Mouse (Mus musculus) embryonic facial prominence, embryonic 10.5 days (tissue): ENCODE measurements around the gene Calr3. TPM values are rescaled to one million over a fixed set of nuclear protein-coding genes. Genes with fewer than 3 reads are reported as not detected.

Experiments
- DNase-seq: peaks from one replicate; pipeline ENCODE4 v3.0.0-alpha.2; 2017; ENCODE audit warnings: low spot score
- H3K27ac ChIP-seq: fragments of 300-500 bp; sonication (generic); replicated peaks from 2 replicates; pipeline ENCODE4 v1.5.1; 2016; ENCODE audit warnings: mild to moderate bottlenecking
- H3K27me3 ChIP-seq: fragments of 300-500 bp; sonication (generic); replicated peaks from 2 replicates; pipeline ENCODE4 v1.6.1; 2016; ENCODE audit warnings: low read depth, mild to moderate bottlenecking; ENCODE audit not compliant: poor library complexity, severe bottlenecking
- H3K36me3 ChIP-seq: fragments of 300-500 bp; sonication (generic); replicated peaks from 2 replicates; pipeline ENCODE4 v1.6.1; 2016; ENCODE audit warnings: mild to moderate bottlenecking, moderate library complexity
- H3K4me1 ChIP-seq: fragments of 300-500 bp; sonication (generic); 2 replicates; pipeline ENCODE4 v1.6.1; 2016
- H3K4me3 ChIP-seq: fragments of 300-500 bp; sonication (generic); 2 replicates; pipeline ENCODE4 v1.5.1; 2016; ENCODE audit warnings: mild to moderate bottlenecking, moderate library complexity
- H3K9me3 ChIP-seq: fragments of 300-500 bp; sonication (generic); 2 replicates; pipeline ENCODE4 v1.6.1; 2016; ENCODE audit warnings: mild to moderate bottlenecking
- WGBS: fragments of 180-500 bp; shearing (Covaris S2); methylation state at CpG from one replicate; pipeline ENCODE4 v1.1.7; 2016; 5-methylcytosine and 5-hydroxymethylcytosine counted together
- polyA plus RNA-seq: library from polyadenylated mRNA; unstranded; fragments of >200 nt; fragmentation: Nextera tagmentation; extraction: Ambion mirVana; gene quantifications from 2 replicates; pipeline ENCODE4 v1.2.1, GENCODE M21; 2016

Calr3 gene
- polyA plus RNA-seq, 1 experiment from 2014 or later: 1.2 TPM

DNA sequence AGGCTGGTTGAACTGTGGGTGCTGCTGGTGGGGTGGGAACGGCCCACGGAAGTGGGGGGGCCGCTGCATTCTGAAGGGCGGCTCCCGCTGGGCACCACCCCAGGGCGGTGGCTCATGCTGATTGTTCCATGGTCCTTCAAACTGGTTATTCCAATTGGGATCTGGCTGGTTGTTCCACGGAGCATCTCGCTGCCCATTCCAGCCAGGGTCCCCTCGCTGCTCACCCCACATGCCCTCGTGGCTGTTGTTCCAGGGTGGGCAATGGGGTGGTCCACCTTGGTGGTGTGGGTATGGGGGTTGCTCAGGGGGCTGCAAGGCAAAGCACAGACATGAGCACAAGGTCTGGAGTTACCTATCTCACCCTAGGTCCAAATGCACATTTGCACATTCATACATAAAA, 20.5 kb upstream of the Calr3 start:
- Histone ChIP-seq H3K27ac (no peak overlapping the region), H3K9me3 (no peaks in the 10 kb centered on the region), H3K36me3 (peaks cover 100% of the 10 kb centered on the region), H3K27me3 (no peaks in the 10 kb centered on the region), H3K4me1 (no peaks in the 10 kb centered on the region), H3K4me3 (no peak overlapping the region)
- no peak for DNase-seq
- 95% methylated on average over 10 of the region's 10 CpGs for WGBS

- Histone ChIP-seq H3K9me3 (no peaks in the 10 kb centered on the region), H3K27me3 (no peaks in the 10 kb centered on the region), H3K36me3 (peaks cover 80% of the 10 kb centered on the region), H3K4me1 (no peaks in the 10 kb centered on the region), H3K4me3 (no peak overlapping the region), H3K27ac (no peak overlapping the region)
- no peak for DNase-seq
- WGBS: 85% methylated on average over 4 of the region's 4 CpGs
Measured at GRCm38 (mm10) chr8:72459881-72460533, 16.3 kb upstream of the Calr3 start.

DNA sequence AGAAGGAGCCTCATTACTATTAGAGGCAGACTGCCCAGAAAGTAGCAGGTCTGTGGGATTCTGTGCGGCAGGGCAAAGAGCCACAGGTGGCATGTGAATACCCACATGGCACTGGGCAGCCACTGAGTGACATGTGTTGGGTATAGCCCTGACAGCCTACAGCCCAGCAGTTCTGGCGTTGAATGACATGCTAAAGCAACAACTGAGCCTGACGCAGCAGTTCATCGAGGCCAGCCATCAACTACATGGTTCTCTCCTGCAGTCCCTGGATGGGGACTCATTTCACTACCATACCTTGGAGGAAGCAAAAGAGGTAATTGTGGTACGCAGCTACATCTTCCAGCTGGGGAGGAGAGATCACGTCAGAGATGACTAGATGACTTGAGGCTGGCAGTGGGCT, 14.8 kb upstream of the Calr3 start:
- Histone ChIP-seq H3K4me3 (no peak overlapping the region), H3K9me3 (peaks cover 3% of the 10 kb centered on the region; the same call in 1 of the 2 replicates), H3K27ac (no peak overlapping the region), H3K27me3 (no peaks in the 10 kb centered on the region), H3K4me1 (no peaks in the 10 kb centered on the region), H3K36me3 (peaks cover 80% of the 10 kb centered on the region)
- 87% methylated on average over 6 of the region's 6 CpGs for WGBS
- no peak for DNase-seq

GRCm38 (mm10) chr8:72457806-72458205, 14.1 kb upstream of the Calr3 start:
- H3K9me3 ChIP-seq: peaks cover 3% of the 10 kb centered on the region; the same call in 1 of the 2 replicates
- H3K36me3 ChIP-seq: peaks cover 80% of the 10 kb centered on the region

GRCm38 (mm10) chr8:72455317-72455716, 11.6 kb upstream of the Calr3 start:
- H3K36me3 ChIP-seq: peaks cover 78% of the 10 kb centered on the region
- no peak for DNase-seq
- WGBS: 91% methylated on average over 4 of the region's 4 CpGs
- no peak overlapping the region for H3K4me3 ChIP-seq
- H3K27me3 ChIP-seq: no peaks in the 10 kb centered on the region
- H3K4me1 ChIP-seq: no peaks in the 10 kb centered on the region
- H3K27ac ChIP-seq: no peak overlapping the region
- peaks cover 3% of the 10 kb centered on the region; the same call in 1 of the 2 replicates for H3K9me3 ChIP-seq

More at GRCm38 (mm10) chr8:72457806-72458205, 14.1 kb upstream of the Calr3 start:
- no peak overlapping the region for H3K4me3 ChIP-seq
- 92% methylated on average over 3 of the region's 3 CpGs for WGBS
- no peaks in the 10 kb centered on the region for H3K27me3 ChIP-seq
- no peak overlapping the region for H3K27ac ChIP-seq
- no peaks in the 10 kb centered on the region for H3K4me1 ChIP-seq
- no peak for DNase-seq

- no peaks in the 10 kb centered on the region for H3K27me3 ChIP-seq
- peaks cover 3% of the 10 kb centered on the region; the same call in 1 of the 2 replicates for H3K9me3 ChIP-seq
- no peak overlapping the region for H3K4me3 ChIP-seq
- no peaks in the 10 kb centered on the region for H3K4me1 ChIP-seq
- H3K27ac ChIP-seq: no peak overlapping the region
- WGBS: 95% methylated on average over 2 of the region's 2 CpGs
- no peak for DNase-seq
- H3K36me3 ChIP-seq: peaks cover 78% of the 10 kb centered on the region
Measured at GRCm38 (mm10) chr8:72453904-72454303, 10.2 kb upstream of the Calr3 start.

- Histone ChIP-seq H3K27ac (no peak overlapping the region), H3K4me1 (no peaks in the 10 kb centered on the region), H3K36me3 (peaks cover 81% of the 10 kb centered on the region), H3K9me3 (peaks cover 3% of the 10 kb centered on the region; the same call in 1 of the 2 replicates), H3K4me3 (no peak overlapping the region), H3K27me3 (no peaks in the 10 kb centered on the region)
- 86% methylated on average over 8 of the region's 8 CpGs for WGBS
- no peak for DNase-seq
Measured at GRCm38 (mm10) chr8:72451516-72451915, 7.8 kb upstream of the Calr3 start.

GRCm38 (mm10) chr8:72445071-72445470, 1.4 kb upstream of the Calr3 start:
- Histone ChIP-seq H3K4me1 (peaks cover 8% of the 10 kb centered on the region), H3K9me3 (no peaks in the 10 kb centered on the region), H3K36me3 (peaks cover 33% of the 10 kb centered on the region), H3K27ac (no peak overlapping the region), H3K27me3 (no peaks in the 10 kb centered on the region), H3K4me3 (no peak overlapping the region)
- no peak for DNase-seq
- 93% methylated on average over 6 of the region's 6 CpGs for WGBS

DNA sequence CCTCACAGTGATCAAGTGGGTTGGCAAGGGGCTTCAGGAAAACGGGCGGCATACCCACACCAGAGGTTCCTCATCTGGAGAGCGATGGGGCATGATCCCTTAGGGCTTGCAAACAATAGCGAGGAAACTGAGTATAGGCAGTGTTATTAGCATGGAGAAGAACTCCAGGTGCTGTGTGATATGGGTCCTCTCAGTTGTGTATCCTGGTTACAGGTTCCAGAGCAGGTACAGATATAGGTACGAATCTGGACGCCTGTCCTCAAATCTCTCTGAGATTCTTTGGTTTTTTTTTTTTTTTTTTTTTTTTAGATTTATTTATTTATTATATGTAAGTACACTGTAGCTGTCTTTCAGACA, 302 bp upstream of the Calr3 start:
- H3K27ac ChIP-seq: peak overlapping the region; percentile 85
- H3K4me3 ChIP-seq: peak overlapping the region; percentile 62
- no peaks in the 10 kb centered on the region for H3K27me3 ChIP-seq
- no peaks in the 10 kb centered on the region for H3K9me3 ChIP-seq
- H3K36me3 ChIP-seq: peaks cover 22% of the 10 kb centered on the region
- DNase-seq: no peak
- WGBS: 46% methylated on average over 6 of the region's 6 CpGs
- H3K4me1 ChIP-seq: peaks cover 8% of the 10 kb centered on the region

DNA sequence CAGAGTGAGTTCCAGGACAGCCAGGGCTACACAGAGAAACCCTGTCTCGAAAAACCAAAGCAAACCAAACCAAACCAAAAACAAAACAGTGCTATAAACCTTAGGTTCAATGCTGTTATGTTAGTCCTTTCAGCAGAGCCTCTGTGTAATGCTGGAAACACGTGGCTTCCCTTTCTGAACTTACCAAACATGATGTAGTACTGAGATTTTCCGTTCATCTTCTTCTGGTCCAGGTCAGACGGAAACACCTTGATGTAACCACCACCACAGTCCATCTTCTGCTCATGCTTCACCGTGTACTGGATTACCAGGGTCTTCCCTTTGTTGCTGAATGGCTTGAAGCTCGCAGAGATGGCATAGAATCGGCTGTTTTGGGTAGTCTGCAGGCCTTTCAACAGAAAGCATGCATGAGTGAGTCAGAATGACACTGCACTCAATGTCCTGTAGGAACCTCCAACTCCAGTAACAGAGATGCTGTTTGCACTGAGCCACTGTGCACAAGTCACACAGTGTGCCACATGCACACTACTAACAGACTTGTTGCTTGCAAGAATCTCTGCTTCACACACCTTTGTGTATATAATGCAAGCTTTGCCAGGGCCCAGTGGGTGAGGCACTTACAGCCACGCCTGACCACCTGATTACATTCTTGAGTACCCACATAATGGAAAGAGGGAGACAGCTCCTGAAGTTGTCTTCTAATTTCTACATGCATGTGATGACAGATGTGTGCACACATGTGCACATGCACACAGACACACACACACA, 5.2 kb downstream of the Calr3 start:
- no peak for DNase-seq
- no peaks in the 10 kb centered on the region for H3K9me3 ChIP-seq
- 77% methylated on average over 8 of the region's 8 CpGs for WGBS

GRCm38 (mm10) chr8:72434952-72435351, 8.7 kb downstream of the Calr3 start:
- H3K4me3 ChIP-seq: no peak overlapping the region
- no peaks in the 10 kb centered on the region for H3K4me1 ChIP-seq
- no peaks in the 10 kb centered on the region for H3K27me3 ChIP-seq
- WGBS: 75% methylated on average over 2 of the region's 2 CpGs
- no peaks in the 10 kb centered on the region for H3K36me3 ChIP-seq
- no peak overlapping the region for H3K27ac ChIP-seq
- H3K9me3 ChIP-seq: no peaks in the 10 kb centered on the region
- no peak for DNase-seq

More for the DNA sequence above, 5.2 kb downstream of the Calr3 start:
- no peaks in the 10 kb centered on the region for H3K36me3 ChIP-seq
- peaks cover 7% of the 10 kb centered on the region for H3K4me1 ChIP-seq
- H3K27me3 ChIP-seq: no peaks in the 10 kb centered on the region
- H3K27ac ChIP-seq: no peak overlapping the region
- H3K4me3 ChIP-seq: no peak overlapping the region

DNA sequence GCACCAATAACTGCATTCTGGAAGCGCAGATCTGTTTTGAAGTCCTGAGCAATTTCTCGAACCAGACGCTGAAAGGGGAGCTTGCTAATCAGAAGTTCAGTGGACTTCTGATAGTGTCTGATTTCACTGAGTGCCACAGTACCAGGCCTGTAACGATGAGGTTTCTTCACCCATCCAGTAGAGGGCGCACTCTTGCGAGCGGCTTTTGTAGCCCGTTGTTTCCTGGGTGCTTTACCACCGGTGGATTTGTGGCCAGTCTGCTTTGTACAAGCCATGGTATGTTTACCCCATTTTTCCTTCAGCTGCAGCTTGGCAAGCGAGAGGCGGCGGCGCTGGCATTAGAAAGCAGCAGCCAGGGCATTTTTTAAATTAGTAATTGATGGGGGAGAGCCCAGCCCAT, 14.0 kb downstream of the Calr3 start:
- WGBS: 49% methylated on average over 13 of the region's 13 CpGs
- no peak for DNase-seq
- Histone ChIP-seq H3K27ac (no peak overlapping the region), H3K9me3 (no peaks in the 10 kb centered on the region), H3K27me3 (no peaks in the 10 kb centered on the region), H3K36me3 (no peaks in the 10 kb centered on the region), H3K4me1 (no peaks in the 10 kb centered on the region), H3K4me3 (no peak overlapping the region)

DNA sequence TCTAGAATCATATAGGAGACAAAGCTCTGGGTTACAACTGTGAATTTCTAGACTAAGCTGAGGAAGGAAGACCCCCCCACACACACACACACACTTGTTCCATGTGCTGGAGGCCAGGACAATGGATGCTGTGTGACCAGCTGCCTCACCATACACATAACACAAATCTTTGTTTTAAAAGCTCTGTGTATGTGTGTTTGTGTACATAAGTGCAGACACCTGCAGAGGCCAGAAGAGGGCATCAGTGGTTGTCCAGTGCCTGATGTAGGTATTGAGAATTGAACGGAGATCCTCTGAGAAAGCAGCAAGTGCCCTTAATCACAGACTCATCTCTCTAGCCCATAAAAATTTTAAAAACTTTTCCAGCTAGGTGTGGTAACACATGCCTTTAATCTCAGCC, 20.7 kb downstream of the Calr3 start:
- no peak overlapping the region for H3K4me3 ChIP-seq
- WGBS: 68% methylated on average over 1 of the region's 1 CpGs
- no peak overlapping the region for H3K27ac ChIP-seq
- H3K36me3 ChIP-seq: peaks cover 11% of the 10 kb centered on the region
- no peaks in the 10 kb centered on the region for H3K9me3 ChIP-seq
- no peaks in the 10 kb centered on the region for H3K27me3 ChIP-seq
- DNase-seq: no peak
- peaks cover 39% of the 10 kb centered on the region for H3K4me1 ChIP-seq
